Mouse (Mus musculus): Measurements from ENCODE around the gene Hsdl1. TPM values are rescaled to one million over a fixed set of nuclear protein-coding genes. Genes with fewer than 3 reads are reported as not detected.

Gene Hsdl1
- polyA plus RNA-seq, 1 experiment = 24.5 TPM

DNA sequence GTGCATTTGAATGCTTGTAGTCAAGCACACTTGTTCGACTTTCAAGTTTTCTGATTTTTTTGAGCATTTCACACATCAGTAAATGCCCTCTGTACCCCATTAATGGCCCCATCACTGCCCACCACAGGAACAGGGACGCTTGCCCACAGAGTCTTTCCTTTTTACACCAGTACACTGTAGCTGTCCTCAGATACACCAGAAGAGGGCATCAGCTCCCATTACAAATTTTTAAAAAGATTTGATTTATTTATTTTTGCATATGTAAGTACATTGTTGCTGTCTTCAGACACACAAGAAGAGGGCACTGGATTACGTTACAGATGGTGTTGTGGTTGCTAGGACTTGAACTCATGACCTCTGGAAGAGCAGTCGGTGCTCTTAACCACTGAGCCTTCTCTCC is 13.3 kb upstream of the Hsdl1 start:
- H3K36me3 ChIP-seq (replicated peaks; ENCODE audit: low read length) = no peaks in the 10 kb centered on the region
- H3K27me3 ChIP-seq (replicated peaks) = peaks cover 24% of the 10 kb centered on the region
- no peaks in the 10 kb centered on the region for H3K9me3 ChIP-seq
- H3K4me3 ChIP-seq (replicated peaks) = no peak overlapping the region
- H3K4me1 ChIP-seq = peaks cover 51% of the 10 kb centered on the region
- TF ChIP-seq GATA1 (IDR thresholded peaks at IDR 0.05; ENCODE audit: borderline replicate concordance, low read length) (no peak), FLI1 (IDR thresholded peaks at IDR 0.05; ENCODE audit: low read length) (no peak)

GRCm38 (mm10) chr8:119585901-119586300 is 10.9 kb upstream of the Hsdl1 start:
- no peaks in the 10 kb centered on the region for H3K9me3 ChIP-seq
- H3K27me3 ChIP-seq (replicated peaks) = peaks cover 25% of the 10 kb centered on the region
- H3K4me1 ChIP-seq = peaks cover 53% of the 10 kb centered on the region
- H3K4me3 ChIP-seq (replicated peaks) = peak overlapping the region; percentile 87
- TF ChIP-seq GATA1 (IDR thresholded peaks at IDR 0.05; ENCODE audit: borderline replicate concordance, low read length) (no peak), FLI1 (IDR thresholded peaks at IDR 0.05; ENCODE audit: low read length) (no peak)
- H3K36me3 ChIP-seq (replicated peaks; ENCODE audit: low read length) = no peaks in the 10 kb centered on the region

DNA sequence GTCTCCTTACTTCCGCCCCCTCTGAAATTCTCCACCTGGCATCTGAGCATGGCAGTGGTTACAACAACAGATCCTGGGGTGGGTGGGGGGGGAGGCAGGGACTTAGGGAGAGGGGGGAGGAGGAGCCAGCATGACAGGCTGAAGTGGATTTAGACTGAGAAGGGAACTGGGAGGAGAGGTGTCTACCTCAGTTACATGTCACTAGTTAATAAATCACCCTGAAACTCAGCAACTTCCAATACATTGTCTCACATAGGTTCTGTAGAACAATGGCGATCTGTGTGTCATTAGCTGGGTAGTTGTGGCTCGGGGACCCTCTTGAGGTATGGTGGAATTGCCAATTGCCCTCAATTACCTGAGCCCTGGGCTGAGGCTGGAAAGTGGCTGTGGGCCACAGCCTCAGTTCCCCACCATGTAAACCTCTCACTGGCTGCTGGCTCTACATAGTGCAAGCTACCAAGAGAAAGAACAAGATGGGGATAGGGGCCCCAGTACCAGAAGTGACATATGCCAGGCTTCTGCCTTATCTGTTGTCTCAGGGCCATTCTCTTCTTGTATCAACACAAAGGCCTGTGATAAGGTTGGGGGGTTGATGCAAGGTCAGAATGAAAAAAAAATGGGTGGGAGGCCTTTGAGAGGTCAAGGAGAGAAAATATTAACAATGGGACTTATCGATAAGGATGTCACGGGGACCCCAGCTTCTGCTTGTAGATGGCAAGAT is 5.6 kb upstream of the Hsdl1 start:
- Histone ChIP-seq H3K27me3 (replicated peaks) (peaks cover 37% of the 10 kb centered on the region), H3K4me1 (peaks cover 47% of the 10 kb centered on the region), H3K9me3 (no peaks in the 10 kb centered on the region), H3K36me3 (replicated peaks; ENCODE audit: low read length) (no peaks in the 10 kb centered on the region), H3K4me3 (replicated peaks) (no peak overlapping the region)
- TF ChIP-seq GATA1 (IDR thresholded peaks at IDR 0.05; ENCODE audit: borderline replicate concordance, low read length) (no peak), FLI1 (IDR thresholded peaks at IDR 0.05; ENCODE audit: low read length) (no peak)

DNA sequence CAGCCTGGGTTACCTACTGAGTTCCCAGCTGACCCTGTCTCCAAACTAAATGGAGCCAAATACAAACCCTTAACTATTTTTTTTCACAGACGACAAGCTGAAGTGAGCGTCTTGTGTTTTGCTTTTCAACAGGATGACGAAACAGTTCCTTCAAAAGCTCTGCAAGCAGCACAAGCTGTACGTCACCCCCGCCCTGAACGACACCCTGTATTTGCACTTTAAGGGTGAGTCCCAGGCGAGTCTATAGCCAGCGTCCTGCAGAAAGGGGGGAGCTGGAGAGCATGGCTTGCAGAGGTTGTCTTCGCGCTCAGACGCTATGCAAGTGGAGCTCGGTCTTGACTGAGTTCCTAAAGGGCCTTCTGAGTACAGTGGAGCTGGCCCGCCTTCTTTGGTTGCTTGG is 4.1 kb upstream of the Hsdl1 start:
- Histone ChIP-seq H3K4me1 (peaks cover 49% of the 10 kb centered on the region), H3K9me3 (no peaks in the 10 kb centered on the region), H3K36me3 (replicated peaks; ENCODE audit: low read length) (no peaks in the 10 kb centered on the region), H3K27me3 (replicated peaks) (peaks cover 38% of the 10 kb centered on the region), H3K4me3 (replicated peaks) (no peak overlapping the region)
- TF ChIP-seq FLI1 (IDR thresholded peaks at IDR 0.05; ENCODE audit: low read length) (no peak), GATA1 (IDR thresholded peaks at IDR 0.05; ENCODE audit: borderline replicate concordance, low read length) (no peak)

- peaks cover 65% of the 10 kb centered on the region for H3K4me1 ChIP-seq
- TF ChIP-seq FLI1 (IDR thresholded peaks at IDR 0.05; ENCODE audit: low read length) (no peak), GATA1 (IDR thresholded peaks at IDR 0.05; ENCODE audit: borderline replicate concordance, low read length) (no peak)
- H3K36me3 ChIP-seq (replicated peaks; ENCODE audit: low read length) = peaks cover 12% of the 10 kb centered on the region
- peaks cover 32% of the 10 kb centered on the region for H3K27me3 ChIP-seq (replicated peaks)
- peak overlapping the region; percentile 95 for H3K4me3 ChIP-seq (replicated peaks)
- H3K9me3 ChIP-seq = no peaks in the 10 kb centered on the region
Measured at GRCm38 (mm10) chr8:119575366-119575726, 363 bp upstream of the Hsdl1 start.

GRCm38 (mm10) chr8:119572411-119572810 is 2.6 kb downstream of the Hsdl1 start:
- TF ChIP-seq GATA1 (IDR thresholded peaks at IDR 0.05; ENCODE audit: borderline replicate concordance, low read length) (no peak), FLI1 (IDR thresholded peaks at IDR 0.05; ENCODE audit: low read length) (no peak)
- peak overlapping the region; percentile 86 for H3K4me3 ChIP-seq (replicated peaks)
- peaks cover 38% of the 10 kb centered on the region for H3K36me3 ChIP-seq (replicated peaks; ENCODE audit: low read length)
- H3K9me3 ChIP-seq = no peaks in the 10 kb centered on the region
- peaks cover 15% of the 10 kb centered on the region for H3K27me3 ChIP-seq (replicated peaks)
- peaks cover 84% of the 10 kb centered on the region for H3K4me1 ChIP-seq

- peak overlapping the region; percentile 86 for H3K4me3 ChIP-seq (replicated peaks)
- H3K27me3 ChIP-seq (replicated peaks) = peaks cover 6% of the 10 kb centered on the region
- TF ChIP-seq FLI1 (IDR thresholded peaks at IDR 0.05; ENCODE audit: low read length) = no peak
- TF ChIP-seq GATA1 (IDR thresholded peaks at IDR 0.05; ENCODE audit: borderline replicate concordance, low read length) = peak; percentile 41; the same call in 1 of the 3 replicates
- H3K4me1 ChIP-seq = peaks cover 84% of the 10 kb centered on the region
- H3K9me3 ChIP-seq = no peaks in the 10 kb centered on the region
- H3K36me3 ChIP-seq (replicated peaks; ENCODE audit: low read length) = peaks cover 48% of the 10 kb centered on the region
Measured at GRCm38 (mm10) chr8:119571135-119571534, 3.8 kb downstream of the Hsdl1 start.

DNA sequence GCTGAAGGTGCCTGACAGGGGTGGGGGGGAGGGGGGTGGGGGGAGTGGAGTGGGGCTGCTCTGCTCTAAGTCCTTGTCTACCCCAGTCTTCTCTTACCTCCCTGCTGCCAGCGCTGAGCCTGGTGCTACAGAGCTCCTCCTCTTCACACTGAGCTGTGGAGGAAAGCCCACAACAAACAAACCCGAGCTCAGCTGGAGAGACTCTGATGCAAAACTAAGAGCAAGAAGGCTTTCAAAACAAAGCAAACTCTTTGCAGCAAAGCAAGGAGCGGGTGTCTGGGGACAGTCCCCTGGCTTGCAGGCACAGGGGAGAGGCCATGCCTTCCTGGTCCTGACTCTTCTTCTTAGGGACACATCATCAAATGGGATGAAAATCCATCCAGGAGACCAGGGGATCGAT is 5.1 kb downstream of the Hsdl1 start:
- Histone ChIP-seq H3K4me3 (replicated peaks) (peak overlapping the region; percentile 76), H3K36me3 (replicated peaks; ENCODE audit: low read length) (peaks cover 61% of the 10 kb centered on the region), H3K27me3 (replicated peaks) (no peaks in the 10 kb centered on the region), H3K4me1 (peaks cover 82% of the 10 kb centered on the region), H3K9me3 (no peaks in the 10 kb centered on the region)
- TF ChIP-seq GATA1 (IDR thresholded peaks at IDR 0.05; ENCODE audit: borderline replicate concordance, low read length) (no peak), FLI1 (IDR thresholded peaks at IDR 0.05; ENCODE audit: low read length) (no peak)

GRCm38 (mm10) chr8:119568951-119569350 is 6.0 kb downstream of the Hsdl1 start:
- Histone ChIP-seq H3K4me1 (peaks cover 77% of the 10 kb centered on the region), H3K36me3 (replicated peaks; ENCODE audit: low read length) (peaks cover 70% of the 10 kb centered on the region), H3K4me3 (replicated peaks) (no peak overlapping the region), H3K9me3 (no peaks in the 10 kb centered on the region), H3K27me3 (replicated peaks) (no peaks in the 10 kb centered on the region)
- TF ChIP-seq GATA1 (IDR thresholded peaks at IDR 0.05; ENCODE audit: borderline replicate concordance, low read length) (no peak), FLI1 (IDR thresholded peaks at IDR 0.05; ENCODE audit: low read length) (no peak)

DNA sequence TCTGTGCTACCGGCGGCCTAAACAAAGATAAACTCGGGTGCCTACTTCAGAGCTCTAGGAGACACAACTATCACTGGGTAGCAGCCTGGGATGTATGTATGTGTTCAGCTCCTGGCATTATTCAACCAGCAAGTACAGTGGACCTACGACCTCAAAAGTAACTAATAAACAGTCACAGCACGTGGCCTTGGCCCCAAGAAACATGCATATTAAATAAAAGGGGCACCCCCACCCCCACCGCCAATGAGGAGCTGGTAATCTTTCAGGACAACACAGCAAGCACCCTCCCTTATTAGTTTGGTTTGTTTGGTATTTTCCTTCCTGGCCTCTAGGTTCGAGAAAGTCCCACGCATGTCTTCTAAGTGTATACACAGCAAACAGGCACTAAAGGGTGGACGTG is 6.7 kb downstream of the Hsdl1 start:
- Histone ChIP-seq H3K4me3 (replicated peaks) (no peak overlapping the region), H3K27me3 (replicated peaks) (no peaks in the 10 kb centered on the region), H3K36me3 (replicated peaks; ENCODE audit: low read length) (peaks cover 77% of the 10 kb centered on the region), H3K9me3 (no peaks in the 10 kb centered on the region), H3K4me1 (peaks cover 70% of the 10 kb centered on the region)
- TF ChIP-seq FLI1 (IDR thresholded peaks at IDR 0.05; ENCODE audit: low read length) (no peak), GATA1 (IDR thresholded peaks at IDR 0.05; ENCODE audit: borderline replicate concordance, low read length) (no peak)
